Mouse (Mus musculus) liver, postnatal 0 days (tissue): ENCODE data around the gene Wapl.

Experiments
- CTCF ChIP-seq: sonication (generic); IDR thresholded peaks from 2 replicates; pipeline ENCODE4 v1.5.1; 2016; ENCODE audit warnings: antibody characterized with exemption, low read depth
- EP300 ChIP-seq: IDR thresholded peaks from 2 replicates; pipeline ENCODE4 v1.6.1; 2016; ENCODE audit warnings: antibody characterized with exemption, low read depth, mild to moderate bottlenecking

DNA sequence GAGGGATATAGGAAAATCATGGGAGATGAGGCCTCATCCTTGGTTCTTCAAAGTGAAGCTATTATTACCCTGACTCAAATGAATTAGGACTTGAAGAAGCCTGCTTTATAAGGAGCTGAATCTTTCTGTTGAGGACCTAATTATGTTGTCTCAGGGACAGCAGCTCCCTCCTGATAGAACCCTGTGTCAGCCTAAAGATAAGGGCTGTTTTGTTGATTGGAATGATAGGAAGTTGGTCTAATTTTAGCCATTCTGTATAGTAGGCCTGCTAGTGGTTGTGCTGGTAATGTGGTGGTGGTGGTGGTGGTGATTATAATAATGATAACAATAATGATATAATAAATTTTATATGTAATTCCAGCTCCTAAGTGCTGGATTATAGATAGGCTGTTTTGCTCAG lies 11.3 kb downstream of the Wapl start:
- TF ChIP-seq CTCF (no peak), EP300 (0 out of 2 replicates have a peak, but pooled peaks have one; percentile 10)
